Mouse (Mus musculus) naive thymus-derived CD4-positive, alpha-beta T cell, adult 2 months (primary cell): ENCODE results near the gene Tulp1.

ENCODE experiments used
- DNase-seq: peaks from one replicate; pipeline ENCODE4 v3.0.0-alpha.2; 2011; ENCODE audit warnings: low read depth

Gene Tulp1

GRCm38 (mm10) chr17:28313212-28313879 lies 51.7 kb downstream of the Tulp1 start, which contains the start of gene Fance:
Fance (plus strand) TSS chr17:28313519.
- peak; percentile 99 for DNase-seq

- DNase-seq: peak; percentile 60
Observed at GRCm38 (mm10) chr17:28312232-28313211, 52.5 kb downstream of the Tulp1 start.

GRCm38 (mm10) chr17:28311366-28312132 lies 53.5 kb downstream of the Tulp1 start:
- DNase-seq: no peak

- DNase-seq: no peak
Observed at GRCm38 (mm10) chr17:28310831-28311230, 54.2 kb downstream of the Tulp1 start.

GRCm38 (mm10) chr17:28308297-28309195 lies 56.5 kb downstream of the Tulp1 start:
- peak; percentile 95 for DNase-seq

GRCm38 (mm10) chr17:28305172-28305571 lies 59.9 kb downstream of the Tulp1 start:
- no peak for DNase-seq
